In genomic region chr13:22037415-22037814, GRCm38 (mm10) we compare ENCODE assay signal across 14 mouse cellular contexts. TPM values are rescaled to one million over a fixed set of nuclear protein-coding genes. Genes with fewer than 3 reads are reported as not detected.
DNase-seq lines count a peak whose midpoint lies in the region; ATAC-seq and TF ChIP-seq lines count a peak whose summit lies in the region.
"Had no signal": no experiment of that assay in that cellular context is flagged by ENCODE, and none has a peak within 500 bp of the region (broad histone marks: within the 10 kb centered on the region; RNA-seq: fewer than 3 reads in every experiment).

No protein-coding gene starts in this region.

- no peaks in the 10 kb centered on the region for H3K36me3 ChIP-seq in intestine, embryonic 16.5 days (ENCODE audit: control insufficient read depth, insufficient read depth, low read length)
- no peaks in the 10 kb centered on the region for H3K36me3 ChIP-seq in intestine, embryonic 15.5 days
- no peaks in the 10 kb centered on the region for H3K36me3 ChIP-seq in E14TG2a.4 (ENCODE audit: insufficient read depth, low read length)
- no peaks in the 10 kb centered on the region for H3K36me3 ChIP-seq in limb, embryonic 11.5 days (ENCODE audit: control insufficient read depth, insufficient read depth, low read length)
- H3K36me3 ChIP-seq: embryonic facial prominence, embryonic 15.5 days; neural tube, embryonic 12.5 days had no signal

- no peak for TF ChIP-seq CTCF in E14TG2a.4 (conservative IDR thresholded peaks at IDR 0.05; ENCODE audit: low read length)

- peak; percentile 47 for DNase-seq in 416B (ENCODE audit: low read depth)
- no peak for DNase-seq in limb, embryonic 11.5 days (ENCODE audit: low spot score)
- no peak for DNase-seq in yolk sac, embryonic 10.5 days (ENCODE audit: low spot score)
- no peak for DNase-seq in urinary bladder, adult 18-20 months (ENCODE audit: low spot score in 2 of 2)
- DNase-seq: adrenal gland, adult 2 months; cerebellum, adult 11 months; heart, postnatal 10 days; kidney, adult 8-10 months; lung, postnatal 4 days had no signal

- H3K4me2 ChIP-seq in intestine, embryonic 16.5 days (ENCODE audit: low read depth, low read length) = no peak overlapping the region
- no peak overlapping the region for H3K4me2 ChIP-seq in intestine, embryonic 15.5 days (replicated peaks)
- H3K4me2 ChIP-seq in limb, embryonic 11.5 days (ENCODE audit: low read depth, severe bottlenecking) = peak overlapping the region; percentile 20; the same call in 1 of the 2 replicates

- WGBS in intestine, embryonic 16.5 days = 61% methylated on average over 2 of the region's 2 CpGs
- WGBS in intestine, embryonic 15.5 days = 52% methylated on average over 2 of the region's 2 CpGs
- WGBS in limb, embryonic 11.5 days = 67% methylated on average over 2 of the region's 2 CpGs

- no peak overlapping the region for H3K27ac ChIP-seq in intestine, embryonic 16.5 days (ENCODE audit: low read length)
- no peak overlapping the region for H3K27ac ChIP-seq in intestine, embryonic 15.5 days
- peak overlapping the region; percentile 56; the same call in 1 of the 2 replicates for H3K27ac ChIP-seq in limb, embryonic 11.5 days (replicated peaks; ENCODE audit: low read depth, low read length)

- peaks cover 15% of the 10 kb centered on the region for H3K4me1 ChIP-seq in intestine, embryonic 16.5 days (ENCODE audit: control insufficient read depth, insufficient read depth, low read length)
- 0 out of 2 replicates have a peak, but pooled peaks cover 5% of the 10 kb centered on the region for H3K4me1 ChIP-seq in intestine, embryonic 15.5 days (replicated peaks)
- H3K4me1 ChIP-seq in E14TG2a.4 (replicated peaks; ENCODE audit: low read depth, low read length) = peaks cover 50% of the 10 kb centered on the region
- H3K4me1 ChIP-seq in limb, embryonic 11.5 days (ENCODE audit: control insufficient read depth, insufficient read depth, low read length) = peaks cover 7% of the 10 kb centered on the region

- ATAC-seq in intestine, embryonic 16.5 days = no peak
- no peak for ATAC-seq in intestine, embryonic 15.5 days
- ATAC-seq in limb, embryonic 11.5 days (ENCODE audit: insufficient number of reproducible peaks, low FRiP score, low TSS enrichment, low read depth) = no peak

- H3K4me3 ChIP-seq in intestine, embryonic 16.5 days (ENCODE audit: low read length) = no peak overlapping the region
- H3K4me3 ChIP-seq in intestine, embryonic 15.5 days (replicated peaks) = no peak overlapping the region
- 0 out of 2 replicates have a peak overlapping the region, but pooled peaks have one; percentile 67 for H3K4me3 ChIP-seq in E14TG2a.4 (replicated peaks; ENCODE audit: low read length)
- H3K4me3 ChIP-seq in limb, embryonic 11.5 days (ENCODE audit: low read depth, low read length) = no peak overlapping the region

- no peaks in the 10 kb centered on the region for H3K9me3 ChIP-seq in intestine, embryonic 16.5 days (ENCODE audit: control insufficient read depth, low read length)
- H3K9me3 ChIP-seq in intestine, embryonic 15.5 days = no peaks in the 10 kb centered on the region
- no peaks in the 10 kb centered on the region for H3K9me3 ChIP-seq in E14TG2a.4 (ENCODE audit: low read length)
- no peaks in the 10 kb centered on the region for H3K9me3 ChIP-seq in limb, embryonic 11.5 days (ENCODE audit: control insufficient read depth, low read length)
- H3K9me3 ChIP-seq: embryonic facial prominence, embryonic 15.5 days; neural tube, embryonic 12.5 days had no signal

- H3K9ac ChIP-seq in intestine, embryonic 16.5 days (ENCODE audit: low read depth, low read length) = 0 out of 2 replicates have a peak overlapping the region, but pooled peaks have one; percentile 29
- no peak overlapping the region for H3K9ac ChIP-seq in intestine, embryonic 15.5 days
- no peak overlapping the region for H3K9ac ChIP-seq in limb, embryonic 11.5 days (ENCODE audit: low read length)

- H3K27me3 ChIP-seq in intestine, embryonic 16.5 days (replicated peaks; ENCODE audit: control insufficient read depth, insufficient read depth, low read length) = no peaks in the 10 kb centered on the region
- H3K27me3 ChIP-seq in intestine, embryonic 15.5 days (replicated peaks) = no peaks in the 10 kb centered on the region
- H3K27me3 ChIP-seq in E14TG2a.4 (ENCODE audit: insufficient read depth, low read length) = no peaks in the 10 kb centered on the region
- H3K27me3 ChIP-seq in limb, embryonic 11.5 days (ENCODE audit: control insufficient read depth, insufficient read depth, low read length) = no peaks in the 10 kb centered on the region
- H3K27me3 ChIP-seq: embryonic facial prominence, embryonic 15.5 days; neural tube, embryonic 12.5 days had no signal

RNA-seq across cellular contexts. Expression of gene Hist1h2bk, which starts 1.7 kb away (rescaled TPM):
- 1.8 and 2.9 TPM in 2 replicates for polyA plus RNA-seq in intestine, embryonic 16.5 days (2015; fragmentation: Nextera tagmentation; extraction: Ambion mirVana)
- 5.0 and 5.8 TPM in 2 replicates for polyA plus RNA-seq in intestine, embryonic 15.5 days (2015; fragmentation: Nextera tagmentation; extraction: Ambion mirVana)
- 13.8 and 14.0 TPM in 2 replicates for polyA plus RNA-seq in limb, embryonic 11.5 days (2014; fragmentation: Nextera tagmentation; extraction: Ambion mirVana)

RNA-seq across cellular contexts. Expression of gene Hist1h2ah, which starts 2.0 kb away (rescaled TPM):
- 4.6 and 5.1 TPM in 2 replicates for polyA plus RNA-seq in intestine, embryonic 16.5 days (2015; fragmentation: Nextera tagmentation; extraction: Ambion mirVana)
- polyA plus RNA-seq in intestine, embryonic 15.5 days (2015; fragmentation: Nextera tagmentation; extraction: Ambion mirVana) = 3.0 and 7.8 TPM in 2 replicates
- 5.5 and 22.0 TPM in 2 replicates for polyA plus RNA-seq in limb, embryonic 11.5 days (2014; fragmentation: Nextera tagmentation; extraction: Ambion mirVana)

RNA-seq across cellular contexts. Expression of gene Hist1h4i, which starts 3.7 kb away (rescaled TPM):
- polyA plus RNA-seq in intestine, embryonic 16.5 days (2015; fragmentation: Nextera tagmentation; extraction: Ambion mirVana) = 18.8 and 22.0 TPM in 2 replicates
- polyA plus RNA-seq in intestine, embryonic 15.5 days (2015; fragmentation: Nextera tagmentation; extraction: Ambion mirVana) = 21.0 and 23.6 TPM in 2 replicates
- polyA plus RNA-seq in limb, embryonic 11.5 days (2014; fragmentation: Nextera tagmentation; extraction: Ambion mirVana) = 29.4 and 30.2 TPM in 2 replicates

RNA-seq across cellular contexts. Expression of gene Hist1h2ag, which starts 5.3 kb away (rescaled TPM):
- 17.4 and 30.0 TPM in 2 replicates for polyA plus RNA-seq in intestine, embryonic 16.5 days (2015; fragmentation: Nextera tagmentation; extraction: Ambion mirVana)
- polyA plus RNA-seq in intestine, embryonic 15.5 days (2015; fragmentation: Nextera tagmentation; extraction: Ambion mirVana) = 23.9 and 40.6 TPM in 2 replicates
- polyA plus RNA-seq in limb, embryonic 11.5 days (2014; fragmentation: Nextera tagmentation; extraction: Ambion mirVana) = 75.3 and 79.2 TPM in 2 replicates

RNA-seq across cellular contexts. Expression of gene Hist1h2bj, which starts 5.6 kb away (rescaled TPM):
- polyA plus RNA-seq in intestine, embryonic 16.5 days (2015; fragmentation: Nextera tagmentation; extraction: Ambion mirVana) = 4.7 and 7.7 TPM in 2 replicates
- polyA plus RNA-seq in intestine, embryonic 15.5 days (2015; fragmentation: Nextera tagmentation; extraction: Ambion mirVana) = 9.6 and 9.9 TPM in 2 replicates
- polyA plus RNA-seq in limb, embryonic 11.5 days (2014; fragmentation: Nextera tagmentation; extraction: Ambion mirVana) = 18.9 and 19.9 TPM in 2 replicates
